Mouse (Mus musculus) neural tube, embryonic 13.5 days (tissue): ENCODE measurements at regions not wholly inside any gene's neighbourhood (a gene's known extent, or its start where the extent isn't known, plus 50 kb on each side); places are given as distances from the start of the nearest gene placed in this dataset.

Experiments used
- ATAC-seq: fragments of 200-750 bp; cut with Nextera tagmentation; 2 replicates; pipeline ENCODE4 v1.8.0; 2017; ENCODE audit warnings: low read depth, mild to moderate bottlenecking, moderate TSS enrichment, moderate library complexity
- H3K27ac ChIP-seq: fragments of 300-500 bp; sonication (generic); replicated peaks from 2 replicates; pipeline ENCODE4 v1.5.1; 2015; ENCODE audit warnings: moderate library complexity, mild to moderate bottlenecking, inconsistent platforms
- H3K27me3 ChIP-seq: fragments of 300-500 bp; sonication (generic); 2 replicates; pipeline ENCODE4 v1.6.1; 2015; ENCODE audit warnings: mild to moderate bottlenecking, inconsistent platforms
- H3K36me3 ChIP-seq: fragments of 300-500 bp; sonication (generic); 2 replicates; pipeline ENCODE4 v1.6.1; 2015; ENCODE audit warnings: mild to moderate bottlenecking, inconsistent platforms
- H3K4me1 ChIP-seq: fragments of 300-500 bp; sonication (generic); replicated peaks from 2 replicates; pipeline ENCODE4 v1.6.1; 2015; ENCODE audit warnings: inconsistent platforms
- H3K4me2 ChIP-seq: fragments of 300-500 bp; sonication (generic); 2 replicates; pipeline ENCODE4 v1.6.1; 2015; ENCODE audit warnings: inconsistent platforms, mild to moderate bottlenecking, moderate library complexity
- H3K4me3 ChIP-seq: fragments of 300-500 bp; sonication (generic); 2 replicates; pipeline ENCODE4 v1.5.1; 2015; ENCODE audit warnings: mild to moderate bottlenecking, inconsistent platforms
- H3K9ac ChIP-seq: fragments of 300-500 bp; sonication (generic); 2 replicates; pipeline ENCODE4 v1.6.1; 2015; ENCODE audit warnings: moderate library complexity, mild to moderate bottlenecking, inconsistent platforms
- H3K9me3 ChIP-seq: fragments of 300-500 bp; sonication (generic); 2 replicates; pipeline ENCODE4 v1.6.1; 2016; ENCODE audit warnings: inconsistent platforms
- WGBS: fragments of 180-500 bp; shearing (Covaris S2); methylation state at CpG from one replicate; pipeline ENCODE4 v1.1.7; 2015; 5-methylcytosine and 5-hydroxymethylcytosine counted together

DNA sequence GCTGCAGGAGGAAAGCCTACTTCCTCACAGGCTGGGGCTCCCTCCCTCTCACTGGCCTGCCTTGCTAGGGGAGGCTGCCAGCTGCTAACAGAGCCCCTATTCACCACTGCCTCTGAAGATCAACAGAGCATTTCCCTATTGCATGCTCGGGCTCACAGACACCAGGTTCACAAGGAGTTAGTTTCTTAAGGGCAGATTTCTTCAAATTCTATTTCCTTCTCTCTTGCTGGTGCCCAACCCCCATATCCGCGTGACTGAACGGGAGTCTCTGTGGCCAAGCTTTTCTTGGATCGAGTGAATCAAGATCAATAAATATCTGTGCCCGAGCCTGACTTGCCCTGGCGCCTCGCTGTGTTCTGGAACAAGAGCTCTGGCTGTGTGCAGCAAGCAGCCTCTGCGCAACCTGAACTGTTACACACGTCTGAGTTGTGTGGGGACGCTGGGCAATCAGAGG, 98.9 kb upstream of the Gdf10 start:
- H3K9me3 ChIP-seq, result no peaks in the 10 kb centered on the region
- 32% methylated on average over 11 of the region's 11 CpGs for WGBS
- peaks cover 9% of the 10 kb centered on the region for H3K4me1 ChIP-seq
- H3K36me3 ChIP-seq, result no peaks in the 10 kb centered on the region
- peak; percentile 83 for ATAC-seq
- no peak overlapping the region for H3K9ac ChIP-seq
- H3K27ac ChIP-seq, result peak overlapping the region; percentile 29; the same call in 1 of the 2 replicates
- H3K4me2 ChIP-seq, result 0 out of 2 replicates have a peak overlapping the region, but pooled peaks have one; percentile 9
- no peaks in the 10 kb centered on the region for H3K27me3 ChIP-seq
- H3K4me3 ChIP-seq, result no peak overlapping the region

DNA sequence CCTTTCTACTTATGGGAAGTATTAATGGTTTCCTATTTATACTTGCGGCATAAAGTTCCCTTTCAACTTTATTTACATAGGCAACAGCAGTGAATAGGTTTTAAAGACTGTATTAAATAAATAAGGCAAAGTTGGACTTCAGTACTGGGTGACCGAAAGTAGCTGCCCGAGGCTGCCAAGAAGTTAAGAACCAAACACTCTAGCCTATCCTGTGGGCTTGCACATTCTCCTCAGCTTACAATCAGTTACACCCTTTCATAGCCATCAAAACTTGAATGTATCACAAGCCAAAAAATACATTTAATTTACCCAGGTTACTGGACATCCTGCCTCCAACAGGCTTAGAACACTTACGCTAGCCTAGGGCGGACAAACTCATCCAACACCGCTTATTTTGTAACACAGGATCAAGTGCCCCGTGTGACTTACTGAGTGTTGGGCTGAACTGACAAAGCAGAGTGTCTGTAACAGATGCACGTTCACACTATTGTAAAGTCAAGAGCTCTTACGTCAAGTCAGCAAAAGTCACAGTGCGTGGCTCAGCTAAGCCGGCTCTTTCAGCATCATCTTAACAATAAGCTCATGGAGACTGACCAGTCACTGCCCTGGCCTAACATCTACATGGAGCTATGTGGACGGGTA, 97.3 kb upstream of the Gdf10 start:
- ATAC-seq, result no peak
- WGBS, result 85% methylated on average over 12 of the region's 12 CpGs
- no peak overlapping the region for H3K4me3 ChIP-seq
- H3K27me3 ChIP-seq, result no peaks in the 10 kb centered on the region
- H3K4me1 ChIP-seq, result peaks cover 9% of the 10 kb centered on the region
- no peak overlapping the region for H3K4me2 ChIP-seq
- no peak overlapping the region for H3K27ac ChIP-seq
- no peaks in the 10 kb centered on the region for H3K9me3 ChIP-seq
- no peaks in the 10 kb centered on the region for H3K36me3 ChIP-seq
- no peak overlapping the region for H3K9ac ChIP-seq

DNA sequence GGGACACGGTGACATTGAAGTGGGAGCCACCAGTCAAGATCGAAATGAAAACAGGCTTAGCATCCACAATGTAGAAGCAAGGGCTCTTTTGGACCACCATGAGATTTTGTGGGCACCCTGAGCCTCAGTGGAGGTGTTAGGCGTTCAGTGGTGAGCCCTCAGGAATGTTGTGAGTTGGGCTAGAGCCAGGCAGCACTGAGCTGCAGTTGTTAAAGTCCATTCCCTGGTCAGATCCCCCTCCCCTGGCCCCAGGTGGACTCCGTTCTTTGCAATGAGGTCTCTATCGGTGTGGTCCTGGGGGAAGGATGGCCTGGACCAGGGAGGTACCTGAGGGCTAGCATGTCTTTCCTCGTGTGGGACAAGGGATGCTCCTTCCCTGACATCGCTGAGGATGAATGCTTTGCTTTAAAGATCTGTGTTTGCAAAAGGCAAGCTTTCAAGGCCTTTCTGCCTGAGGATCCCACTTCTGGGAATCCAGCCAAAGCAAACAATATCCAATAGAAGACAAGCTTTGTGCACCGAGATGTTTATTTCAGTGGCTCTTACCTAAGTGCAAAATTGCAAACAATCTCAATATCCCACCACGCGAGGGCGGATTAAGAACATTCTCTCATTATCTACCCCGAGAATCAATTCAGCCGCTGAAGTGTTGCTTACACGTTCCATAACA, 90.6 kb upstream of the Gdf10 start:
- Histone ChIP-seq H3K27ac (no peak overlapping the region), H3K4me1 (0 out of 2 replicates have a peak, but pooled peaks cover 6% of the 10 kb centered on the region), H3K4me3 (no peak overlapping the region), H3K27me3 (no peaks in the 10 kb centered on the region; the same call in 1 of the 2 replicates), H3K9ac (no peak overlapping the region), H3K9me3 (no peaks in the 10 kb centered on the region), H3K36me3 (no peaks in the 10 kb centered on the region), H3K4me2 (no peak overlapping the region)
- no peak for ATAC-seq
- WGBS, result 77% methylated on average over 14 of the region's 14 CpGs

DNA sequence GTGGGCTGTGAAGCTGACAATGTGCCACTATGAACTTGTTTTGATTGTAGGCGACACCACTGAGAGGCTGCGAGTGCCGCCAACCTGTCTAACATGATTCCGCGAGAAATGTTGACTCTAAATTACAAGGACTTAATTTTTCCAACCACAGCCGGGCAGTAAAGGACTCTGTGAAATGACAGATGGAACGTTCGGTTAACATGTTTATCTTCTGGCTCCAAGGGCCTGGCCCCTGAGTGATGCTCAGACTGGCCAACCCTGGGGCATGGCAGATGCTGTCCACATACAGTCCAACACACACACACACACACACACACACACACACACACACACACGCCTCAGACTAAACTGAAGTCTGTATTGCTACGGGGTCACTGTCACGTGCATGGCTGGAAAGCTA, 87.0 kb upstream of the Gdf10 start:
- Histone ChIP-seq H3K27ac (no peak overlapping the region), H3K27me3 (no peaks in the 10 kb centered on the region; the same call in 1 of the 2 replicates), H3K9ac (no peak overlapping the region), H3K4me3 (no peak overlapping the region), H3K9me3 (no peaks in the 10 kb centered on the region), H3K4me2 (no peak overlapping the region), H3K4me1 (0 out of 2 replicates have a peak, but pooled peaks cover 6% of the 10 kb centered on the region), H3K36me3 (no peaks in the 10 kb centered on the region)
- 88% methylated on average over 11 of the region's 11 CpGs for WGBS
- ATAC-seq, result no peak

DNA sequence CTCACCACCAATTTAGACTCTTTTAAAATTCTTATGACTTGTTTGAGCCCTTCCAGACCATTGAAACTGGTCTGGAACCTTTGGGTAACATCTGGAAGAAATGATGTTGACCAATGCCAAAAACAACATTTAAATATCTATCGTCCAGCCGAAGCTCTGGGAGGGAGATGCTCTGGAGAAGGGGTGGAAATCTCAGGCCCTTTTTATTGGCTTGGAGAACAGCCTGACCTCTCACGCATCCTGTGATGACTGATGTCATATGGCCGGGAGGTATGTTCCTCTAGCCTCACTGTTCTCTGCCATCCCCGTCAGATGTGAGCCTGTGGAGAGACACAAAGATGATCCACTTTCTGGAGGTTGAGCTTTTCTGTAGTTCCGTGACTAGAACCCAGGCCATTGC, 81.6 kb upstream of the Gdf10 start:
- Histone ChIP-seq H3K27me3 (no peaks in the 10 kb centered on the region), H3K36me3 (no peaks in the 10 kb centered on the region), H3K27ac (no peak overlapping the region), H3K9ac (no peak overlapping the region), H3K4me1 (no peaks in the 10 kb centered on the region), H3K4me3 (no peak overlapping the region), H3K9me3 (no peaks in the 10 kb centered on the region), H3K4me2 (no peak overlapping the region)
- ATAC-seq, result no peak
- WGBS, result 82% methylated on average over 6 of the region's 6 CpGs

DNA sequence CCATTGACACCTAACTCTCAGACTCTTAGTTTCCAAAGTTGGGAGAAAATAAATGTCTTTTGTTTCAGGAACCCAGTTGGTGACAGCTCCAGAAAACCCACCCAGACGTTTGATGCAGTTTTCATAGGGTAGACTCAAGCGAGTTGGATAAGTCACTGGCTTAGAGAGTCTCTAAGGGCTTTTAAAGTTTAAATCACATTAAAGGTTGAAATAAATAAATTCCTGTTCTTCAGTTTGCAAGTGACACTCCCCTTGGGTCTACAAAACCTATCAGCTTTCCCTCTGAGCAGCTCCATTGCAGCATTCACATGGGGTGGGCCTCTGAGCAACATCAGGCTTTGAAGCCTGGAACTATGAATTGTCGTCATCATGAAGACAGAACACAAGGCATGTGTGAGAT, 69.9 kb upstream of the Gdf10 start:
- WGBS, result 86% methylated on average over 3 of the region's 3 CpGs
- Histone ChIP-seq H3K27me3 (no peaks in the 10 kb centered on the region), H3K36me3 (no peaks in the 10 kb centered on the region), H3K4me3 (no peak overlapping the region), H3K9ac (no peak overlapping the region), H3K27ac (no peak overlapping the region), H3K4me1 (no peaks in the 10 kb centered on the region), H3K4me2 (no peak overlapping the region), H3K9me3 (no peaks in the 10 kb centered on the region)
- no peak for ATAC-seq

DNA sequence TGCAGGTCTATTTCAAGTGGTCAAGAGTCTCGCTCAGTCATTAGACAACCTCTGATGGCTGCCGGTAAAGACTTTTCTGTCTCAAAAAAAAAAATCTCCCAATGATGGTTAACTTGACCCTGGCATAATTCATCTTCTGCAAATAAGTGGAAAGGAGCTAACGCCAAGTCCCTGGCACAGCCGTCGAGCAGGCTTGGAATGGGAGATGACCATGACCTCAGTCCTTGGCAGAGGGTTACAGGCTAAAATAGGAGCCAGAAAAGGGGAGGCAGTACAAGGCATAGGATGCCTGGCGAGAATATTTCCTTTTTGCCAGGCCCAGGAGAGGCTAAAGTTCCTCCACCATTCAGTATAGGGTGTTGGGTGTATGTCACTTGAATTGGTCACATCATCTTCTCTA, 69.2 kb upstream of the Gdf10 start:
- Histone ChIP-seq H3K9ac (no peak overlapping the region), H3K27ac (no peak overlapping the region), H3K27me3 (no peaks in the 10 kb centered on the region), H3K4me2 (no peak overlapping the region), H3K9me3 (no peaks in the 10 kb centered on the region), H3K36me3 (no peaks in the 10 kb centered on the region), H3K4me1 (no peaks in the 10 kb centered on the region), H3K4me3 (no peak overlapping the region)
- ATAC-seq, result no peak
- 91% methylated on average over 6 of the region's 6 CpGs for WGBS

DNA sequence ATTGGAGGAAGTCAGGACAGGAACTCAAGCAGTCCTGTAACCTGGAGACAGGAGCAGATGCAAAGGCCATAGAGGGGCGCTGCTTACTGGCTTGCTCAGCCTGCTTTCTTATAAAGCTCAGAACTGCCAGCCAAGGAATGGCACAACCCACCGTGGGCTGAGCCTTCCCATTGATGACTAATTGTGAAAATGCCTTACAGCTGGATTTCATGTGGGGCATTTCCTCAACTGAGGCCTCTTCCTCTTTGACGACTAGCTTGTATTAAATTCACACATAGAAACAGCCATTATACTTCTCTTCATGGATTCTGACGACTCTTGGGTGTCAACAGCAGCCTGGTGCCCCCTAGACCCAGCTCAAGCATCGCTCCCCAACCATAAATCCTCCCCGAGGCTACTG, 66.4 kb upstream of the Gdf10 start:
- Histone ChIP-seq H3K9ac (no peak overlapping the region), H3K4me1 (no peaks in the 10 kb centered on the region), H3K4me2 (no peak overlapping the region), H3K36me3 (no peaks in the 10 kb centered on the region), H3K27me3 (no peaks in the 10 kb centered on the region), H3K27ac (no peak overlapping the region), H3K9me3 (no peaks in the 10 kb centered on the region), H3K4me3 (no peak overlapping the region)
- WGBS, result 72% methylated on average over 6 of the region's 6 CpGs
- ATAC-seq, result no peak

DNA sequence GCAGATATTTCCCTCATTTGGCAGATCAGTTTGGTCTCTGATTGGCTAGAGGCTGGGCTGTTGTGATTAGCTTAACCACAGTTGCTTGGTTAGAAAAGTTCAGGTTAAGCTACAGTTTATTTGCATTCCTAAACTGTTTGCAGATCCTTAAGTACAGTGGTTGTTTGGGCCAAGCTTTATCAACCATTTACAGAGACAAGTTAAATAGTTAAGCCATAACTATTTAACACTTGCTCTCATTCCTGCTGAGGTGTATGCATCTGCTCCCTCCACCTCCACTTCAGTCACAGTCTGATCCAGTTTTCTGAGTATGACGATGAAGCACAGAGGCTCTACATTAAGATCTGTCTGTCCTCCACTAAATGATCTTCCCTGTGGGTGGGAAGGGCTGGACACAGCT, 58.6 kb upstream of the Gdf10 start:
- no peaks in the 10 kb centered on the region for H3K27me3 ChIP-seq
- no peak overlapping the region for H3K4me3 ChIP-seq
- 89% methylated on average over 1 of the region's 1 CpGs for WGBS
- no peaks in the 10 kb centered on the region for H3K4me1 ChIP-seq
- no peak for ATAC-seq
- no peak overlapping the region for H3K27ac ChIP-seq
- H3K9ac ChIP-seq, result no peak overlapping the region
- no peaks in the 10 kb centered on the region for H3K36me3 ChIP-seq
- H3K4me2 ChIP-seq, result no peak overlapping the region
- H3K9me3 ChIP-seq, result no peaks in the 10 kb centered on the region

DNA sequence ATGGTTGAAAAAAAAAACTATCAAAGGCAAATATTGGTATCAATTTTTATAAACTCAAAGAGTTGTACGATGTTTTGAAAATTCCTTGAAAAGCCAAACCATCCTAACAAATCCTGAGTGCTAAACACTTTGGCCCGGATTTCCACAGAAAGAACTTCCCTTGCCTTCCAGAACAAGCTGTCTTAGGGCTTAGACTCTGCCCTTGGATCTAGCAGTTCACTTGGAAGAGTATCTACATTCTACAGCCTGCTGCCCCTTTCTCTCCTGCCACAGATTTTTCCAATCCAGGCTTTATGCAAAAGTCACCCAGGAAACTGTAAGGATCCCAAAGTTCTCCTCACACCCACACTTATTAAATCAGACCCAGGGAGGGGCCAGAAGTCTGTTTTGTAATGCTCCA, 57.6 kb upstream of the Gdf10 start:
- H3K36me3 ChIP-seq, result no peaks in the 10 kb centered on the region
- ATAC-seq, result no peak
- H3K4me1 ChIP-seq, result no peaks in the 10 kb centered on the region
- H3K4me2 ChIP-seq, result no peak overlapping the region
- WGBS, result 85% methylated on average over 2 of the region's 2 CpGs
- H3K4me3 ChIP-seq, result no peak overlapping the region
- H3K27ac ChIP-seq, result no peak overlapping the region
- H3K27me3 ChIP-seq, result no peaks in the 10 kb centered on the region
- H3K9me3 ChIP-seq, result no peaks in the 10 kb centered on the region
- H3K9ac ChIP-seq, result no peak overlapping the region

DNA sequence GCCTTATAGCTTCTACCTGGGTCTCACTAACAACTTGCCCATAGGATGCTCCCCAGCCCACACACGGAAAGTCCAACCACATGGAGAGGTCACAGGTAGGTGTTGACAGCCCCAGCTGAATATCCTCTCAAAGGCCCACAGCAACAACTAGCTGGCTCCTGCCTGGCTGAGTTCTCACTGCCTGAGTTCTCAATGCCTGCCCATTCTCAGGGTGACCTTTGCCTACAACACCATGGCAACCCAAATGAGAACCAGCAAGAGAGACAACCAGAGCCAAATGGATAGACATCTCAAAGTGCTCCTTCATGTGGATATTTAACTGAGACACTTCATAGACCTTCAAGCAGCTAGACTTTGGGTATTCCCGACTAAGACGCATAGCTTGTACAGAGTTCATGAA, 55.7 kb upstream of the Gdf10 start:
- WGBS, result 93% methylated on average over 3 of the region's 3 CpGs
- no peak for ATAC-seq
- no peak overlapping the region for H3K9ac ChIP-seq

More for the DNA sequence above, 55.7 kb upstream of the Gdf10 start:
- Histone ChIP-seq H3K4me2 (no peak overlapping the region), H3K9me3 (no peaks in the 10 kb centered on the region), H3K4me1 (no peaks in the 10 kb centered on the region), H3K27me3 (no peaks in the 10 kb centered on the region), H3K36me3 (no peaks in the 10 kb centered on the region), H3K4me3 (no peak overlapping the region), H3K27ac (no peak overlapping the region)
